Mouse (Mus musculus): ENCODE measurements around the gene Mob1a. TPM values are rescaled to one million over a fixed set of nuclear protein-coding genes. Genes with fewer than 3 reads are reported as not detected.

Mob1a gene
- polyA plus RNA-seq, 1 experiment from 2014 or later, result 58.0 TPM

- Histone ChIP-seq H3K4me3 (no peak overlapping the region), H3K27me3 (no peaks in the 10 kb centered on the region), H3K4me2 (replicated peaks) (no peak overlapping the region), H3K36me3 (peaks cover 43% of the 10 kb centered on the region), H3K9me3 (no peaks in the 10 kb centered on the region), H3K27ac (replicated peaks) (no peak overlapping the region), H3K4me1 (0 out of 2 replicates have a peak, but pooled peaks cover 2% of the 10 kb centered on the region), H3K9ac (replicated peaks) (no peak overlapping the region)
- no peak for ATAC-seq (ENCODE audit: low FRiP score, low read depth)
- 88% methylated on average over 11 of the region's 11 CpGs for WGBS
Measured at GRCm38 (mm10) chr6:83361523-83362248, 35.9 kb downstream of the Mob1a start.

- Histone ChIP-seq H3K9ac (replicated peaks) (no peak overlapping the region), H3K9me3 (no peaks in the 10 kb centered on the region), H3K4me1 (no peaks in the 10 kb centered on the region), H3K4me3 (no peak overlapping the region), H3K27ac (replicated peaks) (no peak overlapping the region), H3K36me3 (peaks cover 55% of the 10 kb centered on the region), H3K27me3 (no peaks in the 10 kb centered on the region), H3K4me2 (replicated peaks) (no peak overlapping the region)
- no peak for ATAC-seq (ENCODE audit: low FRiP score, low read depth)
- WGBS, result 91% methylated on average over 12 of the region's 12 CpGs
Measured at GRCm38 (mm10) chr6:83363075-83363474, 37.3 kb downstream of the Mob1a start.

GRCm38 (mm10) chr6:83370316-83370965 is 44.6 kb downstream of the Mob1a start:
- Histone ChIP-seq H3K9ac (replicated peaks) (no peak overlapping the region), H3K27ac (replicated peaks) (no peak overlapping the region), H3K27me3 (no peaks in the 10 kb centered on the region), H3K4me2 (replicated peaks) (no peak overlapping the region), H3K4me3 (no peak overlapping the region), H3K9me3 (no peaks in the 10 kb centered on the region), H3K36me3 (peaks cover 94% of the 10 kb centered on the region), H3K4me1 (no peaks in the 10 kb centered on the region)
- 91% methylated on average over 21 of the region's 21 CpGs for WGBS
- no peak for ATAC-seq (ENCODE audit: low FRiP score, low read depth)

- 79% methylated on average over 3 of the region's 3 CpGs for WGBS
- Histone ChIP-seq H3K4me1 (no peaks in the 10 kb centered on the region), H3K9ac (replicated peaks) (no peak overlapping the region), H3K4me3 (no peak overlapping the region), H3K27ac (replicated peaks) (no peak overlapping the region), H3K4me2 (replicated peaks) (no peak overlapping the region), H3K36me3 (peaks cover 98% of the 10 kb centered on the region), H3K27me3 (no peaks in the 10 kb centered on the region), H3K9me3 (no peaks in the 10 kb centered on the region)
- no peak for ATAC-seq (ENCODE audit: low FRiP score, low read depth)
Measured at GRCm38 (mm10) chr6:83371350-83371749, 45.5 kb downstream of the Mob1a start.

- WGBS, result 86% methylated on average over 9 of the region's 9 CpGs
Measured at GRCm38 (mm10) chr6:83373704-83374300, 48.0 kb downstream of the Mob1a start.

GRCm38 (mm10) chr6:83381510-83382491 is 56.0 kb downstream of the Mob1a start:
- Histone ChIP-seq H3K4me2 (replicated peaks) (no peak overlapping the region), H3K9me3 (no peaks in the 10 kb centered on the region), H3K9ac (replicated peaks) (no peak overlapping the region), H3K27me3 (no peaks in the 10 kb centered on the region), H3K4me1 (no peaks in the 10 kb centered on the region), H3K36me3 (peaks cover 83% of the 10 kb centered on the region), H3K4me3 (no peak overlapping the region), H3K27ac (replicated peaks) (no peak overlapping the region)
- ATAC-seq (ENCODE audit: low FRiP score, low read depth), result no peak
- 89% methylated on average over 10 of the region's 10 CpGs for WGBS

More at GRCm38 (mm10) chr6:83373704-83374300, 48.0 kb downstream of the Mob1a start:
- H3K36me3 ChIP-seq, result peaks cover 99% of the 10 kb centered on the region
- H3K4me3 ChIP-seq, result no peak overlapping the region
- no peaks in the 10 kb centered on the region for H3K27me3 ChIP-seq
- no peak overlapping the region for H3K4me2 ChIP-seq (replicated peaks)
- H3K9me3 ChIP-seq, result no peaks in the 10 kb centered on the region
- no peaks in the 10 kb centered on the region for H3K4me1 ChIP-seq
- no peak for ATAC-seq (ENCODE audit: low FRiP score, low read depth)
- no peak overlapping the region for H3K27ac ChIP-seq (replicated peaks)
- H3K9ac ChIP-seq (replicated peaks), result no peak overlapping the region

- H3K9me3 ChIP-seq, result no peaks in the 10 kb centered on the region
- peaks cover 46% of the 10 kb centered on the region for H3K36me3 ChIP-seq
- H3K4me2 ChIP-seq (replicated peaks), result no peak overlapping the region
- H3K4me3 ChIP-seq, result no peak overlapping the region
- no peak overlapping the region for H3K27ac ChIP-seq (replicated peaks)
- WGBS, result 96% methylated on average over 9 of the region's 9 CpGs
- no peaks in the 10 kb centered on the region for H3K4me1 ChIP-seq
- no peaks in the 10 kb centered on the region for H3K27me3 ChIP-seq
- H3K9ac ChIP-seq (replicated peaks), result no peak overlapping the region
- ATAC-seq (ENCODE audit: low FRiP score, low read depth), result no peak
Measured at GRCm38 (mm10) chr6:83385569-83386090, 59.8 kb downstream of the Mob1a start.

GRCm38 (mm10) chr6:83392166-83392780 is 66.5 kb downstream of the Mob1a start:
- no peak overlapping the region for H3K4me3 ChIP-seq
- H3K9me3 ChIP-seq, result no peaks in the 10 kb centered on the region
- no peaks in the 10 kb centered on the region for H3K4me1 ChIP-seq
- H3K36me3 ChIP-seq, result peaks cover 55% of the 10 kb centered on the region
- ATAC-seq (ENCODE audit: low FRiP score, low read depth), result no peak
- H3K27ac ChIP-seq (replicated peaks), result no peak overlapping the region
- no peak overlapping the region for H3K9ac ChIP-seq (replicated peaks)
- H3K4me2 ChIP-seq (replicated peaks), result no peak overlapping the region
- WGBS, result 96% methylated on average over 8 of the region's 8 CpGs
- no peaks in the 10 kb centered on the region for H3K27me3 ChIP-seq

Other genes starting within 250 kb of the Mob1a start
- 41.2 and 42.2 TPM in 2 replicates for gene Pcgf1, start 248.1 kb upstream of the Mob1a start, polyA plus RNA-seq (2016; fragmentation: Nextera tagmentation; extraction: Ambion mirVana)
- 0.45 TPM in 1 of 2 replicates, not detected in the other for gene Lbx2, start 239.6 kb upstream of the Mob1a start, polyA plus RNA-seq (2016; fragmentation: Nextera tagmentation; extraction: Ambion mirVana)
- 4.7 and 5.0 TPM in 2 replicates for gene Ccdc142, start 224.4 kb upstream of the Mob1a start, polyA plus RNA-seq (2016; fragmentation: Nextera tagmentation; extraction: Ambion mirVana)
- 3.9 and 4.3 TPM in 2 replicates for gene Gm42688, start 224.4 kb upstream of the Mob1a start, polyA plus RNA-seq (2016; fragmentation: Nextera tagmentation; extraction: Ambion mirVana)
- gene Mrpl53, start 217.0 kb upstream of the Mob1a start, polyA plus RNA-seq (2016; fragmentation: Nextera tagmentation; extraction: Ambion mirVana), result 122 and 129 TPM in 2 replicates
- gene Mogs, start 210.5 kb upstream of the Mob1a start, polyA plus RNA-seq (2016; fragmentation: Nextera tagmentation; extraction: Ambion mirVana), result 34.9 and 42.6 TPM in 2 replicates
- gene Wbp1, start 204.5 kb upstream of the Mob1a start, polyA plus RNA-seq (2016; fragmentation: Nextera tagmentation; extraction: Ambion mirVana), result 210 and 223 TPM in 2 replicates
- 18.4 and 19.4 TPM in 2 replicates for gene Ino80b, start 200.6 kb upstream of the Mob1a start, polyA plus RNA-seq (2016; fragmentation: Nextera tagmentation; extraction: Ambion mirVana)
- 31.9 and 39.5 TPM in 2 replicates for gene Rtkn, start 190.6 kb upstream of the Mob1a start, polyA plus RNA-seq (2016; fragmentation: Nextera tagmentation; extraction: Ambion mirVana)
- 11.2 and 13.3 TPM in 2 replicates for gene Wdr54, start 169.6 kb upstream of the Mob1a start, polyA plus RNA-seq (2016; fragmentation: Nextera tagmentation; extraction: Ambion mirVana)
- 2.6 and 2.7 TPM in 2 replicates for gene 1700003E16Rik, start 169.6 kb upstream of the Mob1a start, polyA plus RNA-seq (2016; fragmentation: Nextera tagmentation; extraction: Ambion mirVana)
- 148 and 156 TPM in 2 replicates for gene Dctn1, start 160.1 kb upstream of the Mob1a start, polyA plus RNA-seq (2016; fragmentation: Nextera tagmentation; extraction: Ambion mirVana)
- gene Slc4a5, start 106.2 kb upstream of the Mob1a start, polyA plus RNA-seq (2016; fragmentation: Nextera tagmentation; extraction: Ambion mirVana), result 0.52 and 0.62 TPM in 2 replicates
- gene Mthfd2, start 108 bp upstream of the Mob1a start, polyA plus RNA-seq (2016; fragmentation: Nextera tagmentation; extraction: Ambion mirVana), result 33.0 and 37.3 TPM in 2 replicates
- gene Bola3, start 23.1 kb downstream of the Mob1a start, polyA plus RNA-seq (2016; fragmentation: Nextera tagmentation; extraction: Ambion mirVana), result 93.7 and 102 TPM in 2 replicates
- gene Tet3, start 133.1 kb downstream of the Mob1a start, polyA plus RNA-seq (2016; fragmentation: Nextera tagmentation; extraction: Ambion mirVana), result 65.0 and 70.2 TPM in 2 replicates
- gene Dguok, start 181.0 kb downstream of the Mob1a start, polyA plus RNA-seq (2016; fragmentation: Nextera tagmentation; extraction: Ambion mirVana), result 57.3 and 62.6 TPM in 2 replicates
- gene Actg2, start 210.2 kb downstream of the Mob1a start, polyA plus RNA-seq (2016; fragmentation: Nextera tagmentation; extraction: Ambion mirVana), result 6.2 TPM in 2 replicates
- gene Stambp, start 246.7 kb downstream of the Mob1a start, polyA plus RNA-seq (2016; fragmentation: Nextera tagmentation; extraction: Ambion mirVana), result 31.6 and 31.9 TPM in 2 replicates